Mouse (Mus musculus) v-Abl transformed pro-B cells (cell line): ENCODE measurements at regions not wholly inside any gene's neighbourhood (a gene's known extent, or its start where the extent isn't known, plus 50 kb on each side); places are given as distances from the start of the nearest gene placed in this dataset.

Experiments used
- in situ Hi-C, 2 experiments: fragments of 400-800 bp; cut with MboI; formaldehyde crosslinking; loops; one replicate each; pipeline ENCODE4 v1.15.1; 2025; ENCODE audit not compliant: unreplicated experiment in 2 of 2

GRCm38 (mm10) chr4:56492537-56493221 is 247.2 kb upstream of the Gm26657 start:
- in situ Hi-C loops = loop anchor here (25.0 kb wide), 3 partner anchors 980 to 1230 kb away; no protein-coding TSS in a partner anchor

- in situ Hi-C loops = loop anchor here (25.0 kb wide), 3 partner anchors 977 to 1227 kb away; no protein-coding TSS in a partner anchor
Observed at GRCm38 (mm10) chr4:56489361-56489760, 250.5 kb upstream of the Gm26657 start.

- in situ Hi-C loops = loop anchor here (25.0 kb wide), 3 partner anchors 971 to 1221 kb away; no protein-coding TSS in a partner anchor
Observed at GRCm38 (mm10) chr4:56483708-56484107, 256.2 kb upstream of the Gm26657 start.

- in situ Hi-C loops = no loop called here
Observed at GRCm38 (mm10) chr4:56456788-56457187, 283.1 kb upstream of the Gm26657 start.

- in situ Hi-C loops = no loop called here
Observed at GRCm38 (mm10) chr4:56421575-56421974, 318.3 kb upstream of the Gm26657 start.

GRCm38 (mm10) chr4:56419122-56419913 is 320.6 kb upstream of the Gm26657 start:
- in situ Hi-C loops = no loop called here

GRCm38 (mm10) chr4:56411024-56411636 is 328.7 kb upstream of the Gm26657 start:
- in situ Hi-C loops = no loop called here

- in situ Hi-C loops = no loop called here
Observed at GRCm38 (mm10) chr4:56393793-56394192, 346.1 kb upstream of the Gm26657 start.

- in situ Hi-C loops = no loop called here
Observed at GRCm38 (mm10) chr4:56387051-56387450, 352.8 kb upstream of the Gm26657 start.

- in situ Hi-C loops = no loop called here
Observed at GRCm38 (mm10) chr4:56375745-56376144, 364.1 kb upstream of the Gm26657 start.

GRCm38 (mm10) chr4:56374466-56374865 is 365.4 kb upstream of the Gm26657 start:
- in situ Hi-C loops = no loop called here

- in situ Hi-C loops = no loop called here
Observed at GRCm38 (mm10) chr4:56373746-56374145, 366.1 kb upstream of the Gm26657 start.

- in situ Hi-C loops = no loop called here
Observed at GRCm38 (mm10) chr4:56373167-56373566, 366.7 kb upstream of the Gm26657 start.

GRCm38 (mm10) chr4:56372711-56373110 is 367.2 kb upstream of the Gm26657 start:
- in situ Hi-C loops = no loop called here

- in situ Hi-C loops = no loop called here
Observed at GRCm38 (mm10) chr4:56364594-56364993, 375.3 kb upstream of the Gm26657 start.

- in situ Hi-C loops = no loop called here
Observed at GRCm38 (mm10) chr4:56362121-56362520, 377.7 kb upstream of the Gm26657 start.

GRCm38 (mm10) chr4:56349216-56349615 is 390.7 kb upstream of the Gm26657 start:
- in situ Hi-C loops = no loop called here

GRCm38 (mm10) chr4:56325156-56325555 is 414.7 kb upstream of the Gm26657 start:
- in situ Hi-C loops = no loop called here

- in situ Hi-C loops = no loop called here
Observed at GRCm38 (mm10) chr4:56319134-56319533, 420.7 kb upstream of the Gm26657 start.

GRCm38 (mm10) chr4:56305664-56306330 is 434.1 kb upstream of the Gm26657 start:
- in situ Hi-C loops = no loop called here

- in situ Hi-C loops = no loop called here
Observed at GRCm38 (mm10) chr4:56304275-56304674, 435.6 kb upstream of the Gm26657 start.
